Mouse (Mus musculus) CD4-positive, CD25-positive, alpha-beta regulatory T cell, adult 9 weeks (primary cell): ENCODE measurements around the gene Platr25. TPM values are rescaled to one million over a fixed set of nuclear protein-coding genes. Genes with fewer than 3 reads are reported as not detected.

Source experiments
- polyA plus RNA-seq: library from polyadenylated mRNA; unstranded; fragments of 100-300 nt; shearing (Covaris generic); gene quantifications from one replicate; pipeline ENCODE4 v1.2.1, GENCODE M21; 2017

The Platr25 gene
- 21.4 TPM for polyA plus RNA-seq

DNA sequence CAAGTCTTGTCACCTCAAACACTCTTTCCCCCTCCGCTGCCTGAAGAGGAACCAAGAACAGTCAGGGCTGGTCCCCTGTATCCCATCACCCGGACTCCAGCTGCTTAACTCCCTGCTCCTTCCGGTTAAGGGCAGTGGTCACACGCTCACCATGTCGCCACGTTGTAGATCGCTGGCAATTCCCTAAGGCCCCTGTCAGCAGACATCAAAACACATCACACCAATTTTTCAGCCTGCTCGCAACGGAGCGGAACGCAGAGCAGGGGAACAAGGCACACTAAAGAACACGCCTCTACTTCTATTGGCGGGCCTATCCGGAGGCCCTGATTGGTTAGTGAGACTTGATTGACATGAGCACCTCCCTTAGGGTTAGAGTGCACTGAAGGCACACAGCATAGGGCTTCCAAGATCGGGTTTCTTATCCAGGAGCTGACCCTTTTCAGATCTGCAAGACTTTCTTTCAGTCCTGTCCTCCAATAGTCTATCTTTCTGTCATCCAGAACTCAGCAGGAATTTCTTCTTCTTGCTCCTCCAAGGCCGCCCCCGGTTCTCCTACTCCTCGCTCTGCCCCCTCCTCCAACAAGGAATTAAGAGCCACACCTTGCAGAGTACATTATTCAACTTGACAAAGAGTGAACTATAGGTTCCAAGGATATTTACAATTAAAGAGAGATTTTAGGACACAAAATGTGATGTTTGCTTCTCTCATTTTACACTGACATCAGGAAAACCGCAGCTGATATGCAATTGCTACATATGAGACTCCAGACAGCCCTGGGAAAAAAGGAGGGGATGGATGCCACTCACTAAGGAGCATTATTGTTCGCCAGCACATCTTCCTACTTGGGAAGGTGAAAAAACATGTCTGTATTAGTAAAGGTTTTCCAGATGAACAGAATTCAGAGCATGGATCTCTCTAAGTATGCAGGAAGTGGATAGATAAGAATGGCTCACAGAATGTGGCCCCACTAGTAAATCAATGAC is at the start of gene Platr25:
Platr25 (minus strand) TSS at position 278 of the 984 bp plus-strand sequence.

DNA sequence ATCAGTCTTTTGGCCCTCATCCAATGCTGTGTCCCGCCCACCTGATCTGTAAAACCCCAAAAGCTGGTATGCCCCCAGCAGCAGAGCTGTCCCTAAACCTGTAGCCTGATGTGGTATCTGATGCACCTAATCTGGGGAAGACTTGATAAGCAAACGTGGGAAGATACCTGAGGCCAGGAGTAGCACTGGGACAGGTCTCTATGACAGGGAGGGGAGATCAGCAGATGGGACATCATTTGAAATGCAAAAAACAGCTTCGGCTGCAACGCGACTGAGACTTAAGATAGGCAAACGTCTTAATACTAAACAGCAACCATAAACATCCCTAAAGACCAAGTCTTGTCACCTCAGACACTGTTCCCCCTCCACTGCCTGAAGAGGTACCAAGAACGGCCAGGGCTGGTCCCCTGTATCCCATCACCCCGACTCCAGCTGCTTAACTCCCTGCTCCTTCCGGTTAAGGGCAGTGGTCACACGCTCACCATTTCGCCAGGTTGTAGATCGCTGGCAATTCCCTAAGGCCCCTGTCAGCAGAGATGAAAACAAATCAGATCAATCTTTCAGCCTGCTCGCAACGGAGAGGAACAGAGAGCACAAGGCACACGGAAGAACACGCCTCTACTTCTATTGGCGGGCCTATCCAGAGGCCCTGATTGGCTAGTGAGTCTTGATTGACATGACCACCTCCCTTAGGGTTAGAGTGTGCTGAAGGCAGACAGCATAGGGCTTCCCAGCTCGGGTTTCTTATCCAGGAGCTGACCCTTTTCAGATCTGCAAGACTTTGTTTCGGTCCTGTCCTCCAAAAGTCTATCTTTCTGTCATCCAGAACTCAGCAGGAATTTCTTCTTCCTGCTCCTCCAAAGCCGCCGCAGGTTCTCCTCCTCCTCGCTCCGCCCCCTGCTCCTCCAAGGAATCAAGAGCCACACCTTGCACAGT is 25.0 kb upstream of the Platr25 start, which contains the start of gene Gm5141:
Gm5141 (minus strand) TSS at position 610 of the 936 bp plus-strand sequence.

GRCm38 (mm10) chr13:62623577-62624276 is 136.8 kb downstream of the Platr25 start, which contains the start of gene 6720489N17Rik:
6720489N17Rik (minus strand) TSS chr13:62624182.

Other genes with a start within 250 kb of the Platr25 start
- gene Zfp935, start 202.2 kb downstream of the Platr25 start, polyA plus RNA-seq, result not detected
- gene Zfp934, start 189.5 kb downstream of the Platr25 start, polyA plus RNA-seq, result 12.4 TPM
- 2.8 TPM for gene 6720489N17Rik, start 136.5 kb downstream of the Platr25 start, polyA plus RNA-seq
- 8.5 TPM for gene Gm5141, start 25.1 kb upstream of the Platr25 start, polyA plus RNA-seq
- not detected for gene Fbp2, start 97.7 kb upstream of the Platr25 start, polyA plus RNA-seq
- not detected for gene Fbp1, start 127.6 kb upstream of the Platr25 start, polyA plus RNA-seq
- 220 TPM for gene 2010111I01Rik, start 204.2 kb upstream of the Platr25 start, polyA plus RNA-seq